Mouse (Mus musculus) E14TG2a.4 (cell line): ENCODE measurements around the gene Rnf24.

Experiments
- CTCF ChIP-seq: conservative IDR thresholded peaks from 2 replicates; pipeline ENCODE4 v1.5.1; 2014; ENCODE audit warnings: low read length
- NANOG ChIP-seq: IDR thresholded peaks from 2 replicates; pipeline ENCODE4 v1.6.1; 2014; ENCODE audit warnings: borderline replicate concordance, low read length, mixed read lengths
- POU5F1 ChIP-seq: IDR thresholded peaks from 2 replicates; pipeline ENCODE4 v1.6.1; 2014; ENCODE audit warnings: low read length, borderline replicate concordance

GRCm38 (mm10) chr2:131379541-131379940 is 26.8 kb upstream of the Rnf24 start:
- TF ChIP-seq CTCF, result no peak
- TF ChIP-seq POU5F1, result no peak
- TF ChIP-seq NANOG, result no peak
